Mouse (Mus musculus) CH12.LX (cell line): Measurements from ENCODE around the gene Sall4.

ENCODE experiments used
- CTCF ChIP-seq, 2 experiments: IDR thresholded peaks in 1 of 2; conservative IDR thresholded peaks in 1 of 2; 2 replicates each; pipeline ENCODE4 v1.5.1; 2011 to 2012; ENCODE audit warnings: low read depth in 2 of 2, low read length in 2 of 2, improper control_type of control experiment in 1 of 2, inconsistent platforms in 1 of 2, mild to moderate bottlenecking in 1 of 2, moderate library complexity in 1 of 2
- ELF1 ChIP-seq: IDR thresholded peaks from 2 replicates; pipeline ENCODE4 v1.6.1; 2014; ENCODE audit warnings: low read depth, mild to moderate bottlenecking, inconsistent platforms, low read length, improper control_type of control experiment
- EP300 ChIP-seq: IDR thresholded peaks from 2 replicates; pipeline ENCODE4 v1.6.1; 2011; ENCODE audit warnings: low read length, improper control_type of control experiment
- MAFK ChIP-seq: IDR thresholded peaks from 2 replicates; pipeline ENCODE4 v1.6.1; 2011; ENCODE audit warnings: low read length, improper control_type of control experiment; ENCODE audit not compliant: insufficient replicate concordance
- MEF2A ChIP-seq: IDR thresholded peaks from 2 replicates; pipeline ENCODE4 v1.6.1; 2014; ENCODE audit warnings: low read depth, mild to moderate bottlenecking, inconsistent platforms, low read length, improper control_type of control experiment, borderline replicate concordance
- POLR2A ChIP-seq: IDR thresholded peaks from 2 replicates; pipeline ENCODE4 v1.6.1; 2011; ENCODE audit warnings: low read depth, mild to moderate bottlenecking, improper control_type of control experiment, low read length
- SMC3 ChIP-seq: IDR thresholded peaks from 2 replicates; pipeline ENCODE4 v1.6.1; 2011; ENCODE audit warnings: low read depth, low read length, improper control_type of control experiment
- UBTF ChIP-seq: IDR thresholded peaks from 2 replicates; pipeline ENCODE4 v1.6.1; 2012; ENCODE audit warnings: low read depth, mild to moderate bottlenecking, inconsistent platforms, low read length, improper control_type of control experiment, moderate library complexity
- ZNF384 ChIP-seq: IDR thresholded peaks from 2 replicates; pipeline ENCODE4 v1.6.1; 2012; ENCODE audit warnings: low read depth, low read length, improper control_type of control experiment, inconsistent platforms

- no peak for TF ChIP-seq ZNF384
- TF ChIP-seq SMC3, result no peak
- TF ChIP-seq POLR2A, result no peak
- no peak for TF ChIP-seq UBTF
- no peak for TF ChIP-seq MEF2A
- TF ChIP-seq ELF1, result no peak
- no peak for TF ChIP-seq CTCF (conservative IDR thresholded peaks at IDR 0.05 in 1 of 2, IDR thresholded peaks at IDR 0.05 in 1 of 2; ENCODE audit: low read depth in 2 of 2, low read length in 2 of 2)
- no peak for TF ChIP-seq EP300
- TF ChIP-seq MAFK, result no peak
Observed at GRCm38 (mm10) chr2:168764460-168764867, 3.3 kb downstream of the Sall4 start.
